Mouse (Mus musculus): ENCODE measurements around the gene Ift74. TPM values are rescaled to one million over a fixed set of nuclear protein-coding genes. Genes with fewer than 3 reads are reported as not detected.
"Not testable (repeated sequence)": the region's sequence is repeated elsewhere in the genome, so short reads cannot be mapped to it uniquely, and the experiment has no call there.

The Ift74 gene
- polyA plus RNA-seq, 1 experiment = not detected

DNA sequence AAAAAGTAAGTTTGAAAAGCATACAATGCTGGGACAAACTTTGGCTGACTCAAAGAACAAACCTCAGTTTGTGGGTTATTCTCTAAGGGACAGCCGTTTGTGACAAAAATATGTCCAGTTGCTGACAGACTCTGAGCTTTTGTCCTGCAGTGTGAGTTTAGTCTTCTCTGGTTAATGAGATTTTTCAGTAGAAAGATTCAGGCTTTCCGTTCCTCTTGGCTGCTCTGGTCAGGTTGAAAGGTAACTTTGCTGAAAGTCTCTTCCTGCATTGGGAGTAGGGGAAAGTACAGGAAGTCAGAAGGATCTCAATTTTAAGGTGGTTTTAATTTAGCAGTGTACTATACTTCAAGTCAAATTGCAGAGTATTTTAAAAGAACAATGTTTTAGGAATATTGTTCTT lies 8.7 kb upstream of the Ift74 start:
- 92% methylated on average over 2 of the region's 2 CpGs for WGBS
- no peaks in the 10 kb centered on the region for H3K4me1 ChIP-seq (ENCODE audit: control insufficient read depth, insufficient read depth, low read length)
- H3K27ac ChIP-seq (ENCODE audit: insufficient read depth, low read depth, low read length) = no peak overlapping the region
- TF ChIP-seq POLR2A (IDR thresholded peaks at IDR 0.05; ENCODE audit: insufficient read depth, low read depth, low read length) (no peak), CTCF (IDR thresholded peaks at IDR 0.05; ENCODE audit: insufficient read depth, low read depth, low read length) (no peak)
- H3K4me3 ChIP-seq (ENCODE audit: insufficient read depth, low read depth, low read length) = no peak overlapping the region

DNA sequence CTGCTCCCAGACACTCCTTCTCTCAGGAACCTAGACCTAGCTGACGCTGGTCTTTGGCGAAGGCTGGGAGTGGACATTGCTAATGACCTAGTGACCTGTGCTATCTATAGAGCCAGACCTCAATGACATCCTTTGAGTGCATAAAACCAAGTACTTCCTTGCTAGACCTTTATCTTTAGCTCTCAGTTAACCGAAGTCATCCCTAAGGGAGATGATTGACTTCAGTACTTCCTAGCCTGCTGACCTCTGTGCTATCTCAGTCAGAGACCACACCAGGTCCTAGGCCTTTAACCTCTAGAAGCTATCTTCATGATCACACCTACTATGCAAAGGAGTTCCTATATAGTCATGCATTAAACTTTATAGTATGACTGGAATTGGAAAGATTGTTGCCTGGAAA lies 4.0 kb upstream of the Ift74 start:
- no peak overlapping the region for H3K27ac ChIP-seq (ENCODE audit: insufficient read depth, low read depth, low read length)
- WGBS = 87% methylated on average over 3 of the region's 3 CpGs
- H3K4me3 ChIP-seq (ENCODE audit: insufficient read depth, low read depth, low read length) = no peak overlapping the region
- no peaks in the 10 kb centered on the region for H3K4me1 ChIP-seq (ENCODE audit: control insufficient read depth, insufficient read depth, low read length)
- no peak for TF ChIP-seq CTCF (IDR thresholded peaks at IDR 0.05; ENCODE audit: insufficient read depth, low read depth, low read length)
- TF ChIP-seq POLR2A (IDR thresholded peaks at IDR 0.05; ENCODE audit: insufficient read depth, low read depth, low read length) = no peak

DNA sequence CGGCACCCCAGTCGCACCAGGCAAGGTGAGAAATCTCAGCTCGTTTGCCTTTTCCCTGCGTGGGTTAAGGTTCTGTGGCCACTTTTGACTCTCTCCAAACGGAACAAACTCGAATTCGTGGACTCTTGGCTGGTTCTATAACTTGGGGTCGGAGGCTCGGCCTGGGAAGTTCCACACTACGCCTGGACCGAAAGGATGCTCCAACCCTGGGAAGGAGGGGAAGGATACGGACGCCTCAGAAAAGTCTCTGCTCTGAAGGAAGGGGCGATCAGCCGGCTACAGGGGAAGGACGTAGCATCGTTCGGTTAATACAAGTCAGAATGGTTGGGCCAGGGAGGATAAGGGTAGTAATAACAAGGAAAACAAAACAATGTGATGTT lies 326 bp downstream of the Ift74 start:
- TF ChIP-seq POLR2A (IDR thresholded peaks at IDR 0.05; ENCODE audit: insufficient read depth, low read depth, low read length) (no peak), CTCF (IDR thresholded peaks at IDR 0.05; ENCODE audit: insufficient read depth, low read depth, low read length) (no peak)
- WGBS = under 1% methylated on average over 18 of the region's 18 CpGs
- Histone ChIP-seq H3K4me1 (ENCODE audit: control insufficient read depth, insufficient read depth, low read length) (no peaks in the 10 kb centered on the region), H3K27ac (ENCODE audit: insufficient read depth, low read depth, low read length) (0 out of 2 replicates have a peak overlapping the region, but pooled peaks have one; percentile 61), H3K4me3 (ENCODE audit: insufficient read depth, low read depth, low read length) (peak overlapping the region; percentile 66)

DNA sequence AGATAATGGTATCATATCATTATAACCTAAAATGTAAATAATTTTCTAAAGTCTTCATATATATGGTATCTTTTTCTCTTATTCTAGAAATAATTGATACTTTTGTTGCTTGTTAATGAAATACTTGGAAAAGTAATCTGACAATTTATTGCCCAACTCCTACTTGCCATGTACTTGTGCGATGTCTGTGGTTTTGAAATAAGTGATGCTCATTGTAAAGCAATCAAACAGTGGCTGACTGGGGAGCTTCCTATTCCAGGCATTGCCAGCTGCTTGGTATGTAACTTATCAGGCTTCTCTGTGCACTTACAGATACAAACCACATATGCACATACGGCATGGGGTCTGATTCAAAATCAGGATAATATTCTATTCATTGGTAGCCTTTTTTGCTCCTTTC lies 5.8 kb downstream of the Ift74 start:
- 90% methylated on average over 2 of the region's 2 CpGs for WGBS
- TF ChIP-seq POLR2A (IDR thresholded peaks at IDR 0.05; ENCODE audit: insufficient read depth, low read depth, low read length) (no peak), CTCF (IDR thresholded peaks at IDR 0.05; ENCODE audit: insufficient read depth, low read depth, low read length) (no peak)
- H3K27ac ChIP-seq (ENCODE audit: insufficient read depth, low read depth, low read length) = no peak overlapping the region
- H3K4me3 ChIP-seq (ENCODE audit: insufficient read depth, low read depth, low read length) = no peak overlapping the region
- no peaks in the 10 kb centered on the region for H3K4me1 ChIP-seq (ENCODE audit: control insufficient read depth, insufficient read depth, low read length)

DNA sequence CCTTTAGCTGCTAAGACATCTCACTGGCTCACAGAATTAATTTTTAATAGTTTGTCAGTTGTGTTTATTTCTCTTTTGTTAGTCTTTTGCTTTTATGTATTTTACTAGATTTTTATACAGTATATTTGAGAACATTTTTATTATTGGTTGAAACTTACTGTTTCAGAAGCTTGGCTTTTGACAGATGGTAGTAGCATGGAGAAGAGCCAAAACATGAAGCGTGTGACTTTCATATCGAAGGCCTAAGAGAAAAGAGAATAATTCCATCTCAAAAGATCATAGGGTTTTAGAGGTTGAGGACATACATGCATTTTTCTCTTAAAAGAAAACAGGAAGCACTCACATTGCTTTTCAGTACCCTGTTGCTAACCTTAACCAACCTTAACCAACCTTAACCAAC lies 28.9 kb downstream of the Ift74 start:
- WGBS = 95% methylated on average over 2 of the region's 2 CpGs
- no peak overlapping the region for H3K27ac ChIP-seq (ENCODE audit: insufficient read depth, low read depth, low read length)
- H3K4me1 ChIP-seq (ENCODE audit: control insufficient read depth, insufficient read depth, low read length) = no peaks in the 10 kb centered on the region
- no peak for TF ChIP-seq CTCF (IDR thresholded peaks at IDR 0.05; ENCODE audit: insufficient read depth, low read depth, low read length)
- no peak for TF ChIP-seq POLR2A (IDR thresholded peaks at IDR 0.05; ENCODE audit: insufficient read depth, low read depth, low read length)
- H3K4me3 ChIP-seq (ENCODE audit: insufficient read depth, low read depth, low read length) = no peak overlapping the region

DNA sequence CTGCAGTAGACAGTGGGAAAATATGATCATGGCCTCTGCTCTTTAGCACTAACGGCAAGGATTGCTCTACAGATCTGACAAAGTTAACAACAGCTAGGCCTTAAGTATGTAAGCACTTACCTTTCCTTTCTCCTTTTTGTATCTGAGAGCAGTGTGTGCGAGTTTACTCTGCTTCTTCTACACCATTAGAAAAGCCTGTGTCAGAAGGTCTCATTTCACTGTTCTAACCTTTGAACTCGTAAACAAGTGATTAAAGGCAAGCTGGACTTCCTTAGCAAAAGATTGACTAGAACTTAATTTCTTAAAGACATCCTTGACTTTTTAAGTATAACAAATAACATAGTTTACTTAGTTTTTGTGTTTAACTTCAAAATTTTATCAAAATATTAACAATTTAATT lies 35.6 kb downstream of the Ift74 start, which contains the start of gene Lrrc19:
TSS of gene Lrrc19 (minus strand) at position 225 of the 400 bp plus-strand sequence.
- Histone ChIP-seq H3K4me3 (ENCODE audit: insufficient read depth, low read depth, low read length) (no peak within 1 kb of the TSS), H3K4me1 (ENCODE audit: control insufficient read depth, insufficient read depth, low read length) (no peaks in the 10 kb centered on the region)
- 97% methylated on average over 3 of the region's 3 CpGs for WGBS

DNA sequence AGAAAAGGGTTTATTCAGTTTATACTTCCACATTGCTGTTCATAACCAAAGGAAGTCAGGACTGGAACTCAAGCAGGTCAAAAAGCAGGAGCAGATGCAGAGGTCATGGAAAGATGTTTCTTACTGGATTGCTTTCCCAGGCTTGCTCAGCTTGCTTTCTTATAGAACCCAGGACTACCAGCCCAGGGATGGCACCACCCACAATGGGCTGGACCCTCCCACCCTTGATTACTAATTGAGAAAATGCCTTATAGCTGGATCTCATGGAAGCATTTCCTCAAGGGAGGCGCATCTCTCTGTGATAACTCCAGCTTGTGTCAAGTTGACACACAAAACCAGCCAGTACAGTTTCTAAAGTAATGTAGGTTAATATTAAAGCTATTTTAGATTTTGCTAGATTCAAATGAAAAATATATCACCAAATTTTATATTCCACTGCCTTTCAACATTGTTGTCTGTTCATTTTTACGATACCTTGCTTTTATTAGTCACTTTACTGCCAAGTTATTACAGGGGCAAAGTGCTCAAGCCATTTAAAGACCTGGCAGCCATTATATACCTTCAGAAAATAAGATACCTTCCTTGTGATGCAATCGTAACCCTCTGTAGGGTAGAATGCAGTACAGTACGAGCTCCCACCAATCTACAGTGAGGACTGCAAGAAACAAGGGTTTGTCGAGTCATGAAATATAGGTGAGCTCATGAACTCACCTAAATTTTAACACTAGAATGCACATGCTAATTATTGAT lies 36.3 kb downstream of the Ift74 start:
- not testable (repeated sequence) for H3K27ac ChIP-seq (ENCODE audit: insufficient read depth, low read depth, low read length); H3K4me3 ChIP-seq (ENCODE audit: insufficient read depth, low read depth, low read length); H3K4me1 ChIP-seq (ENCODE audit: control insufficient read depth, insufficient read depth, low read length)
- WGBS = 94% methylated on average over 5 of the region's 5 CpGs

More for the DNA sequence above, 35.6 kb downstream of the Ift74 start, which contains the start of gene Lrrc19:
- no peak within 1 kb of the TSS for H3K27ac ChIP-seq (ENCODE audit: insufficient read depth, low read depth, low read length)
- TF ChIP-seq POLR2A (IDR thresholded peaks at IDR 0.05; ENCODE audit: insufficient read depth, low read depth, low read length) = no peak
- TF ChIP-seq CTCF (IDR thresholded peaks at IDR 0.05; ENCODE audit: insufficient read depth, low read depth, low read length) = no peak

DNA sequence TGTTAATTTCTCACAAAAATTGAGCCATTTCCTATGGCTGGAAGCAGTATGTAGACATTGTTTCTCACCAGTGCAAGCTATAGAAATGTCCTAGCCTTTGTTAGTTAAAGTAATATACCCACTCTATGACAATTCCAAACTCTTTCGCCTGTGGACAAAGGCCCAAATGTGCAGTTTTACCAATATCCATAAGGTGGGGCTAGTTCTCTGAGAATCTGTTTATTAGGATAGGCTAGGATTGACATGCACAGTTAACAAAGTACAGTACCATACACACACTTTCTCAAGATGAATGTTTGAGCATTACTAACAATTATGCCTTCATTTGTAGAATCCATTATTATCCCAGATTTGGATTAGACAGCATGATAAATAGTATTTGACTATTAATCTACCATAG lies 55.4 kb downstream of the Ift74 start:
- 54% methylated on average over 1 of the region's 1 CpGs for WGBS
- Histone ChIP-seq H3K27ac (ENCODE audit: insufficient read depth, low read depth, low read length) (no peak overlapping the region), H3K4me1 (ENCODE audit: control insufficient read depth, insufficient read depth, low read length) (no peaks in the 10 kb centered on the region), H3K4me3 (ENCODE audit: insufficient read depth, low read depth, low read length) (no peak overlapping the region)
- TF ChIP-seq CTCF (IDR thresholded peaks at IDR 0.05; ENCODE audit: insufficient read depth, low read depth, low read length) = no peak
- no peak for TF ChIP-seq POLR2A (IDR thresholded peaks at IDR 0.05; ENCODE audit: insufficient read depth, low read depth, low read length)

DNA sequence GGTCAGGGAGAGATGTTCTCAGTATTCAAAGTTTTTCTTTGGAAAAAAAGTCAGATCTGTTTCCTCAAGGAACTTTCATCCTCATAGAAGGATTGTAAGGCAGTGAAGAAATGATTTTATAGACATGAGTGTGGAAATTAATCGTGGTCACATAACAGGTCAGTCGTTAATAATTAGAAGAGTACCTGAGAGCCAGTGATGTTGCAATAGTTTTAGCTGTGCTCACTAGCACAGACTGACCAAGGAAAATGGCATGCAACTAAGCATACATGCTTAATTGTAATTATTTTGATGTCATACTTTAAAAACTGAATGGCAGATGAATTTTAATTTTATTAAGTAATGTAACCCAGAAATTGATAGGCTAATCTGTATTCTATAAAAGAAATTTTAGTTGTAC lies 66.4 kb downstream of the Ift74 start:
- Histone ChIP-seq H3K4me1 (ENCODE audit: control insufficient read depth, insufficient read depth, low read length) (no peaks in the 10 kb centered on the region), H3K4me3 (ENCODE audit: insufficient read depth, low read depth, low read length) (no peak overlapping the region), H3K27ac (ENCODE audit: insufficient read depth, low read depth, low read length) (no peak overlapping the region)
- TF ChIP-seq POLR2A (IDR thresholded peaks at IDR 0.05; ENCODE audit: insufficient read depth, low read depth, low read length) = no peak
- no peak for TF ChIP-seq CTCF (IDR thresholded peaks at IDR 0.05; ENCODE audit: insufficient read depth, low read depth, low read length)
- 97% methylated on average over 2 of the region's 2 CpGs for WGBS
